Mouse (Mus musculus) cortical plate, adult 2 months (tissue): ENCODE measurements around the gene Rapgef5.

Experiments used
- CTCF ChIP-seq: fragments of 200-500 bp; IDR thresholded peaks from 2 replicates; pipeline ENCODE4 v1.5.1; 2011; ENCODE audit warnings: mild to moderate bottlenecking, control low read depth, low read length; ENCODE audit not compliant: insufficient read depth; ENCODE audit errors: extremely low read depth
- POLR2A ChIP-seq: fragments of 200-500 bp; IDR thresholded peaks from 2 replicates; pipeline ENCODE4 v1.6.1; 2011; ENCODE audit warnings: mild to moderate bottlenecking, low read length, control low read depth; ENCODE audit not compliant: insufficient read depth; ENCODE audit errors: extremely low read depth

- TF ChIP-seq POLR2A (no peak), CTCF (no peak)
Observed at GRCm38 (mm10) chr12:117531106-117531505, 14.8 kb downstream of the Rapgef5 start.
